Mouse (Mus musculus): Measurements from ENCODE around the gene Sypl2. TPM values are rescaled to one million over a fixed set of nuclear protein-coding genes. Genes with fewer than 3 reads are reported as not detected.

Sypl2 gene
- polyA plus RNA-seq, 1 experiment: 0.37 TPM

DNA sequence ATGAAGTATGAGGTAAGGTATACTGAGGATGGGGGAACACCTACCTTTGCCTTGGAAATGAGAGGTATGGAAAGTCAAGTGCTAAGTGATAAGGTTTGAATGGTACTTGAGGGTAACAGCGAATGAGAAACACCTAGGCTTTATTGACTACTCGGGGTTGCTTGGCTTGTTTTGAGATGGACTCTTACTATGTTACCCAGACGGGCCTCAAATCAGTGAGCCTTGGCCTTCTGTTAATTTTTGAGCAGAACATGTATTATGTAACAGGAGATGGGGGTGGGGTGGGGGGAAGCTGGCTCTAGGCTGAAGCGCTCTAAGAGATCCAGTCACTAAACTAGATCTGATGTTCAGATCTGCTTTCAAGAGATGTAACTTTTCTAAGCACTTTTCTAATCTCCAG, 5.2 kb upstream of the Sypl2 start:
- WGBS: 68% methylated on average over 4 of the region's 4 CpGs
- Histone ChIP-seq H3K4me1 (ENCODE audit: control insufficient read depth, insufficient read depth, low read length) (no peaks in the 10 kb centered on the region; the same call in 1 of the 2 replicates), H3K27ac (ENCODE audit: control insufficient read depth, insufficient read depth, low read depth, low read length, poor library complexity) (no peak overlapping the region), H3K4me3 (replicated peaks; ENCODE audit: control insufficient read depth, low read depth, low read length) (no peak overlapping the region)
- no peak for TF ChIP-seq POLR2A (IDR thresholded peaks at IDR 0.05; ENCODE audit: borderline replicate concordance, control insufficient read depth, low read depth, low read length)

- no peak overlapping the region for H3K4me3 ChIP-seq (replicated peaks; ENCODE audit: control insufficient read depth, low read depth, low read length)
- no peaks in the 10 kb centered on the region; the same call in 1 of the 2 replicates for H3K4me1 ChIP-seq (ENCODE audit: control insufficient read depth, insufficient read depth, low read length)
- no peak overlapping the region for H3K27ac ChIP-seq (ENCODE audit: control insufficient read depth, insufficient read depth, low read depth, low read length, poor library complexity)
- TF ChIP-seq POLR2A (IDR thresholded peaks at IDR 0.05; ENCODE audit: borderline replicate concordance, control insufficient read depth, low read depth, low read length) (no peak), CTCF (IDR thresholded peaks at IDR 0.05; ENCODE audit: control insufficient read depth, insufficient read depth, low read length) (no peak)
- WGBS: 79% methylated on average over 2 of the region's 2 CpGs
These were observed 1.1 kb upstream of the Sypl2 start for GRCm38 (mm10) chr3:108227521-108227920.

DNA sequence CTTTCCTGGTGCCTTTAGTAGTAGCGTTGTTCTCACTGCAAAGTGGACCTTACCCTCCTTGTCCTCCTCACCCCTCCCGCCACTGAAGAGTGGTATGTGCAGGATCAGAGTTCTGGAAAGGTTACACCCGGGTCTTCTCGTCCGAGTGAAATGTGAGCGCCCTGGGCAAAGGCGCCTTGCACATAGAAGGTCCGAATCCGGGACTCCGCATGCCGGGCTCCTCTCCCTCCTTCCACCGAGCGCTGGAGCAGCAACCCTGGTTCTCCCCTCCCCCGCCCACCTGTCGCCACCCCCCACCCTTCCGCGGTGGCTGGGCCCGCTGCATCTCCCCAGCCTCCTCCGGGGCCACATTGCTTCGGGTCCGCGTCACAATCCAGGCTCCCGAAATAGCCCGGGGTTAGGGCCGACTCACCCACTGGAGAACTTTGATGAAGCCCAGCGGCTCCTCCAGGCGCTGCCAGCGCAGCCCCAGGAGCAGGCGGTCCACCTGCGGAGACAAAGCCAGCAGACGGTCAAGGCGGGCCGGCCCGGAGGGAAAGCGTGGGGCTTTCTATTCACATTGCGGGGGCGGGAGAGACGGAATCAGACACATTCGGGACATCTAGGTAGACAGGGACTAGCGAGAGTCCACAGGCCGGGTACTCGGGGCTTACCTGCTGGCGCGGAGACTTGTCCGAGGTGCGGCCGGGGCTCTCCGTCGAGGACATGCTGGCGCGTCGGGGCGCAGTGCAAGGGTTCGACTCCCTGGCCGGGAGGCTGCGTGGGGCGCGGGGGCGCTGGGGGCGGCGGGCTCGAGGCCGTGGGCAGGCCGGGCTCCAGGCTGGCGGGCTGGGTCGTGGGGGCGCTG, 514 bp downstream of the Sypl2 start:
- no peak overlapping the region for H3K4me3 ChIP-seq (replicated peaks; ENCODE audit: control insufficient read depth, low read depth, low read length)
- no peak overlapping the region for H3K27ac ChIP-seq (ENCODE audit: control insufficient read depth, insufficient read depth, low read depth, low read length, poor library complexity)
- no peaks in the 10 kb centered on the region for H3K4me1 ChIP-seq (ENCODE audit: control insufficient read depth, insufficient read depth, low read length)
- 7% methylated on average over 67 of the region's 67 CpGs for WGBS
- TF ChIP-seq POLR2A (IDR thresholded peaks at IDR 0.05; ENCODE audit: borderline replicate concordance, control insufficient read depth, low read depth, low read length): no peak
- no peak for TF ChIP-seq CTCF (IDR thresholded peaks at IDR 0.05; ENCODE audit: control insufficient read depth, insufficient read depth, low read length)

DNA sequence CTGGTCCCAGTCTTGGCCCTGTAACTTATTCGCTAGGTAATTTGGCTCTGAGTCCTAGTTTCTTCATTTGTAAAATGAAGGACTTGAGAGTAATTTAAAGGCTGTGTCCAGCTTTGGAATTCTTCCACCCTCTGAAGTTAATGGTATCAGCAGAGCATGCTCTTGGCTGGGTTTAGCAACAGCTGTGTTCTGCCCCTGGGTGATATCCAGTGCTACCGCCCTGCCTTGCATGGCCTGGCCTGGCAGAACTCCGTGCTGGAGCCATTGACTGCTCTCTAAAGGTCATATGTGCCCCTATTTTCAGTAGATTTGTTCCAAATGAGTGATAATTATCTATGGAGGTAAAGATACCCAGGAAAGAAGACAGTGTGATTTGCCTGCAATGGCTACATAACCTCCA, 5.8 kb downstream of the Sypl2 start:
- Histone ChIP-seq H3K4me3 (replicated peaks; ENCODE audit: control insufficient read depth, low read depth, low read length) (no peak overlapping the region), H3K27ac (ENCODE audit: control insufficient read depth, insufficient read depth, low read depth, low read length, poor library complexity) (no peak overlapping the region), H3K4me1 (ENCODE audit: control insufficient read depth, insufficient read depth, low read length) (no peaks in the 10 kb centered on the region)
- TF ChIP-seq POLR2A (IDR thresholded peaks at IDR 0.05; ENCODE audit: borderline replicate concordance, control insufficient read depth, low read depth, low read length) (no peak), CTCF (IDR thresholded peaks at IDR 0.05; ENCODE audit: control insufficient read depth, insufficient read depth, low read length) (no peak)
- WGBS: 68% methylated on average over 3 of the region's 3 CpGs

GRCm38 (mm10) chr3:108214734-108215133, 11.7 kb downstream of the Sypl2 start:
- 9% methylated on average over 5 of the region's 5 CpGs for WGBS
- H3K27ac ChIP-seq (ENCODE audit: control insufficient read depth, insufficient read depth, low read depth, low read length, poor library complexity): no peak overlapping the region
- peaks cover 2% of the 10 kb centered on the region; the same call in 1 of the 2 replicates for H3K4me1 ChIP-seq (ENCODE audit: control insufficient read depth, insufficient read depth, low read length)
- H3K4me3 ChIP-seq (replicated peaks; ENCODE audit: control insufficient read depth, low read depth, low read length): no peak overlapping the region
- TF ChIP-seq POLR2A (IDR thresholded peaks at IDR 0.05; ENCODE audit: borderline replicate concordance, control insufficient read depth, low read depth, low read length) (no peak), CTCF (IDR thresholded peaks at IDR 0.05; ENCODE audit: control insufficient read depth, insufficient read depth, low read length) (no peak)

- H3K4me3 ChIP-seq (replicated peaks; ENCODE audit: control insufficient read depth, low read depth, low read length): no peak overlapping the region
- H3K27ac ChIP-seq (ENCODE audit: control insufficient read depth, insufficient read depth, low read depth, low read length, poor library complexity): no peak overlapping the region
- WGBS: 74% methylated on average over 8 of the region's 8 CpGs
- peaks cover 2% of the 10 kb centered on the region; the same call in 1 of the 2 replicates for H3K4me1 ChIP-seq (ENCODE audit: control insufficient read depth, insufficient read depth, low read length)
- TF ChIP-seq CTCF (IDR thresholded peaks at IDR 0.05; ENCODE audit: control insufficient read depth, insufficient read depth, low read length): peak; percentile 16; the same call in 1 of the 2 replicates
- no peak for TF ChIP-seq POLR2A (IDR thresholded peaks at IDR 0.05; ENCODE audit: borderline replicate concordance, control insufficient read depth, low read depth, low read length)
These were observed 14.0 kb downstream of the Sypl2 start for GRCm38 (mm10) chr3:108212406-108212805.

DNA sequence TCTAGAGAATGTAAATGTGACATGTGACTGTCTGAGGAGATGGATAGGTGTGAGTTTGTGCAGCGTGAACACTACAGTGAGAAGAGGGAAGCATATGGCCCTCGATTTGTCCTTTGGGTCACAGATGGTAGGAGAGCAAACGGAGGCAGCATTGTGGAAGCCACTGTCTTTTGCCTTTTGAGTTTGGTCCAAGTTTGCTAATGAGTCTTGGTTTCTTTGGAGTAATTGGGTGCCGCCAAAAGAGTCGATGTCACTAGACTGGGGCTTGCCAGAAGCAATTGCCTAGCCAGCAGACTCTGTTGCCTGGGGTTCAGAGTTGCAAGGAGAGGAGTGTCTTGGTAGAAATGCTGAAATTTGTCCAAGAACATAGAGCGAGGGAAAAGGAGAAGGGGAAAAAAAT, 14.6 kb downstream of the Sypl2 start:
- Histone ChIP-seq H3K27ac (ENCODE audit: control insufficient read depth, insufficient read depth, low read depth, low read length, poor library complexity) (no peak overlapping the region), H3K4me1 (ENCODE audit: control insufficient read depth, insufficient read depth, low read length) (peaks cover 2% of the 10 kb centered on the region; the same call in 1 of the 2 replicates), H3K4me3 (replicated peaks; ENCODE audit: control insufficient read depth, low read depth, low read length) (no peak overlapping the region)
- WGBS: 84% methylated on average over 6 of the region's 6 CpGs
- TF ChIP-seq POLR2A (IDR thresholded peaks at IDR 0.05; ENCODE audit: borderline replicate concordance, control insufficient read depth, low read depth, low read length) (no peak), CTCF (IDR thresholded peaks at IDR 0.05; ENCODE audit: control insufficient read depth, insufficient read depth, low read length) (no peak)

GRCm38 (mm10) chr3:108210771-108211139, 15.7 kb downstream of the Sypl2 start, which contains the start of gene Atxn7l2:
Gene Atxn7l2, minus strand, starts transcription at chr3:108210934.
- Histone ChIP-seq H3K4me1 (ENCODE audit: control insufficient read depth, insufficient read depth, low read length) (peaks cover 2% of the 10 kb centered on the region; the same call in 1 of the 2 replicates), H3K4me3 (replicated peaks; ENCODE audit: control insufficient read depth, low read depth, low read length) (peak within 1 kb of the TSS; percentile 84), H3K27ac (ENCODE audit: control insufficient read depth, insufficient read depth, low read depth, low read length, poor library complexity) (peak within 1 kb of the TSS; percentile 80)
- WGBS: under 1% methylated on average over 14 of the region's 14 CpGs
- 0 out of 2 replicates have a peak, but pooled peaks have one; percentile 10 for TF ChIP-seq CTCF (IDR thresholded peaks at IDR 0.05; ENCODE audit: control insufficient read depth, insufficient read depth, low read length)
- no peak for TF ChIP-seq POLR2A (IDR thresholded peaks at IDR 0.05; ENCODE audit: borderline replicate concordance, control insufficient read depth, low read depth, low read length)

All from bone marrow, adult 2 months (tissue).